Comparison of ENCODE assay signal across 12 mouse cellular contexts in the genomic region with DNA sequence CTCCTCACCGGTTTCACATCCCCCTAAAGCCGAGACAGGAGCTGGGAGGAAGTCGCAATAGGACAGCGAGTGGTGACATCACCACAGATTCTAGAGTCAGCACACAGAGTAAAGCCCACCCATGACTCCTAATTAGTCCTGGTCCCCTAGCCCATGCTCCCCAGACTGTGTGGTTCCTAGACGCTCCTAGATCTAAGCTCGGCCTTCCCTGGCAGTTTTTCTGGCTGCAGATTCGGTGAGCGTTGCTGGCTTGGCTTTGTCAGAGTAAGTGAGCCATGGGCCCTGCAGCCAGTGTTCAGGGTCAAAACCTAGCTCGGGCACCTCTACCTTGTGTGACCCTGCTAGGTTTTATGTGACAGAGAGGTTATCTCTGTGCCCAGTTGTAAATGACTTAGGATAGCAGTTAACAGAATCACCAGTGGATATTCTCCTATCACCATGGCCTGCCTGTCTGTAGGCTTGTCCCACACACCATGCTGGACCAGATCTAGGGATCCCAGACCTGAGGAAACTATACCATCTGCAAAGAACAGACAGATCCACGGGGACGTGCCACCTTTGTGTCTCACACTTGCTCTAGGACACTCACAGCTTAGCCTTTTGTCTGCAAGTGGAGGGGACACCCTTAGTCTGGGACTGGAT. TPM values are rescaled to one million over a fixed set of nuclear protein-coding genes. Genes with fewer than 3 reads are reported as not detected.
DNase-seq lines count a peak whose midpoint lies in the region; ATAC-seq lines count a peak whose summit lies in the region.
"Had no signal": no experiment of that assay in that cellular context is flagged by ENCODE, and none has a peak within 500 bp of the region (broad histone marks: within the 10 kb centered on the region; RNA-seq: fewer than 3 reads in every experiment).

No protein-coding gene starts in this region.

- WGBS in hindbrain, embryonic 10.5 days = 54% methylated on average over 11 of the region's 11 CpGs

- no peak overlapping the region for H3K4me3 ChIP-seq in hindbrain, embryonic 10.5 days
- H3K4me3 ChIP-seq: limb, embryonic 15.5 days had no signal

- peak; percentile 27 for DNase-seq in thymus, postnatal 4 days
- DNase-seq in thymus, postnatal 10 days (ENCODE audit: low spot score in 2 of 2) = no peak
- DNase-seq in hindbrain, embryonic 10.5 days (ENCODE audit: low spot score) = no peak
- peak; percentile 69 for DNase-seq in splenic B cell, adult 2 months (ENCODE audit: low read depth, low spot score)
- DNase-seq in right cerebral cortex, postnatal 25 days = no peak
- no peak for DNase-seq in cerebellum, postnatal 10 days
- DNase-seq: cerebellum, postnatal 25 days; heart, postnatal 4 days had no signal

- peaks cover 54% of the 10 kb centered on the region for H3K36me3 ChIP-seq in hindbrain, embryonic 10.5 days
- H3K36me3 ChIP-seq in splenic B cell, adult 2 months (ENCODE audit: control insufficient read depth, insufficient read depth, low read length, poor library complexity, severe bottlenecking) = peaks cover 21% of the 10 kb centered on the region

- no peaks in the 10 kb centered on the region for H3K9me3 ChIP-seq in hindbrain, embryonic 10.5 days
- H3K9me3 ChIP-seq: limb, embryonic 15.5 days had no signal

- peaks cover 38% of the 10 kb centered on the region for H3K4me1 ChIP-seq in hindbrain, embryonic 10.5 days (replicated peaks)

- peak; percentile 44 for ATAC-seq in megakaryocyte, adult 5-6 weeks (ENCODE audit: poor library complexity, severe bottlenecking)
- ATAC-seq in monocyte, adult 5-6 weeks (replicated peaks; ENCODE audit: insufficient number of reproducible peaks, low FRiP score, low TSS enrichment, poor library complexity, severe bottlenecking) = no peak

- no peaks in the 10 kb centered on the region for H3K27me3 ChIP-seq in hindbrain, embryonic 10.5 days (ENCODE audit: insufficient read depth, poor library complexity, severe bottlenecking)
- no peaks in the 10 kb centered on the region for H3K27me3 ChIP-seq in splenic B cell, adult 2 months (ENCODE audit: control insufficient read depth, insufficient read depth, low read length, poor library complexity, severe bottlenecking)
- H3K27me3 ChIP-seq: limb, embryonic 15.5 days had no signal

- peak overlapping the region; percentile 84 for H3K27ac ChIP-seq in hindbrain, embryonic 10.5 days
- H3K27ac ChIP-seq: limb, embryonic 15.5 days had no signal

RNA-seq across cellular contexts. Expression of gene Akna, which starts 13.1 kb away (rescaled TPM):
- 10.8 and 13.0 TPM in 2 replicates for polyA plus RNA-seq in hindbrain, embryonic 10.5 days (2016; fragmentation: Nextera tagmentation; extraction: Ambion mirVana)
- total RNA-seq in megakaryocyte, adult 5-6 weeks (2015) = 84.6 and 91.2 TPM in 2 replicates
- 43.5 and 56.7 TPM in 2 replicates for total RNA-seq in megakaryocyte, adult 5-6 weeks (2017)
- 70.1 to 153 TPM (median 72.2 TPM) in 3 replicates for total RNA-seq in monocyte, adult 5-6 weeks (2017)

RNA-seq across cellular contexts. Expression of gene Orm2, which starts 27.8 kb away (rescaled TPM):
- not detected in 2 replicates for polyA plus RNA-seq in hindbrain, embryonic 10.5 days (2016; fragmentation: Nextera tagmentation; extraction: Ambion mirVana)
- not detected in 2 replicates for total RNA-seq in megakaryocyte, adult 5-6 weeks (2015)
- total RNA-seq in megakaryocyte, adult 5-6 weeks (2017) = not detected in 2 replicates
- total RNA-seq in monocyte, adult 5-6 weeks (2017) = not detected in 3 replicates
- total RNA-seq: ES-E14; heart, postnatal 4 days had no signal

RNA-seq across cellular contexts. Expression of gene Orm3, which starts 34.0 kb away (rescaled TPM):
- polyA plus RNA-seq in hindbrain, embryonic 10.5 days (2016; fragmentation: Nextera tagmentation; extraction: Ambion mirVana) = not detected in 2 replicates
- not detected in 2 replicates for total RNA-seq in megakaryocyte, adult 5-6 weeks (2015)
- not detected in 2 replicates for total RNA-seq in megakaryocyte, adult 5-6 weeks (2017)
- total RNA-seq in monocyte, adult 5-6 weeks (2017) = not detected in 3 replicates
- total RNA-seq: ES-E14; heart, postnatal 4 days had no signal
- polyA plus RNA-seq: limb, embryonic 15.5 days had no signal

RNA-seq across cellular contexts. Expression of gene Orm1, which starts 45.6 kb away (rescaled TPM):
- not detected in 2 replicates for polyA plus RNA-seq in hindbrain, embryonic 10.5 days (2016; fragmentation: Nextera tagmentation; extraction: Ambion mirVana)
- 18.3 and 25.9 TPM in 2 replicates for total RNA-seq in megakaryocyte, adult 5-6 weeks (2015)
- total RNA-seq in megakaryocyte, adult 5-6 weeks (2017) = 28.3 and 30.2 TPM in 2 replicates
- 1.7 TPM in 1 of 3 replicates, not detected in the others for total RNA-seq in monocyte, adult 5-6 weeks (2017)
- total RNA-seq: ES-E14; heart, postnatal 4 days had no signal

Comparison
In these comparisons a context has a peak if more than half of its experiments do, and no peak if none do; other contexts are left out.
1. DNase-seq: peak in thymus, postnatal 4 days (single experiment) and splenic B cell, adult 2 months (single experiment); none in thymus, postnatal 10 days (0 of 2), hindbrain, embryonic 10.5 days (single experiment), right cerebral cortex, postnatal 25 days (single experiment) and cerebellum, postnatal 10 days (0 of 2).